Mouse (Mus musculus) cerebellum, postnatal 36 days (tissue): Measurements from ENCODE around the gene Sptssb.

Experiments
- DNase-seq, 2 experiments: peaks; one replicate each; pipeline ENCODE4 v3.0.0; 2021 to 2022; ENCODE audit warnings: mixed read lengths in 2 of 2

Sptssb gene

DNA sequence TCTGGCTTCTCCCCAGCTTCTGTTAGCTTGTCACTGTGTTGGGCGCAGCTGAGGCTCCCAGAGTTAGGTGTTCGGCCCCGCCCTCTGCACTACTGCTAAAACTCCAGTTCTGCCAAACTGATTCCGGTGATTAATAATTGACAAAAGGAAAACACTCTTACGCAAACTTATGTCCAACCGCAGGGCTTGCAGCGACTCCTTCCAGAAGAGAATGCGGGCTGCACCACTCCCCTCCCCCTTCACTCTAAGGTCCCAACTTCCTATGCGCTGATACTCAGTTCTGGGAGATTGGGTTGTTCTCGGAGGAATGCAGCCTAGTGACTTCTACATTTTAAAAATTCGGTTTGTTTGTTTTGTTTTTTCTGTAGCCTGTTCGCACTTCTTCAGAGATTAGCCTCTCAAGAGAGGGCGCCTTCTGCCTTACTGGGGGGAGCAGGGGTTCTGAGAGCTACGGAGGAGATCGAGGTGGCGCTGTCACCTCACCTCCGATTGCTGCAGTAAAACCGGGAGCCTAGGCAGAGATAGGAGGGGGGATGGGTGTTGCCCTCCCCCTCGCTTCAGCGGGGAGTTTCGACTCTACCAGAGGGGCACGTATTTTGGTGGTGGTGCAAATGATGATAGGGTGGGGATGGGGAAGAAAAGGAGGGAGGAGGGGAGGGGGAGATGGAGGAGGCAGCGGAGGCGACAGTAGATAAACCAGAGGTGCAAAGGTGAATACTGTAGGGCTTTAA lies at the start of gene Sptssb:
Sptssb (minus strand) TSS at position 83 of the 731 bp plus-strand sequence.
- DNase-seq = peak; percentile 72 to 74

DNA sequence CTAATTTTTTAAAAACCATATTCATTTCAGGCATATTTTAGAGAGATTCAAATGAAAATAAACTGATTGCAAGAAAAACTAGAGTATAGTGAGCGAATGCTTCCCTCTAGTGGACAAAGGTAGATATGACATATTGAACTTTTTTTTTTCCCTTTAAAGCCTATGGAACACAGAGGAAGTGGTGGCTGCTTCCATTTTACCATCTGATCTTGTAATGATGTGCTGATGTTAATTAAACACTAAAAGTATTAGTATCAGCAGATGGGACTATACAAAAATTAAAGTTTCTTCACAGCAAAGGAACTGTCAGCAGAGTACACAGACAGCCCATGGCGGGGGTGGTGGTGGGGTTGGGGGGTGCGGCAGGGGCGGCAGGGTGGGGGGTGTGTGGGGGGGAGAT lies 48.3 kb upstream of the Sptssb start:
- no peak for DNase-seq

DNA sequence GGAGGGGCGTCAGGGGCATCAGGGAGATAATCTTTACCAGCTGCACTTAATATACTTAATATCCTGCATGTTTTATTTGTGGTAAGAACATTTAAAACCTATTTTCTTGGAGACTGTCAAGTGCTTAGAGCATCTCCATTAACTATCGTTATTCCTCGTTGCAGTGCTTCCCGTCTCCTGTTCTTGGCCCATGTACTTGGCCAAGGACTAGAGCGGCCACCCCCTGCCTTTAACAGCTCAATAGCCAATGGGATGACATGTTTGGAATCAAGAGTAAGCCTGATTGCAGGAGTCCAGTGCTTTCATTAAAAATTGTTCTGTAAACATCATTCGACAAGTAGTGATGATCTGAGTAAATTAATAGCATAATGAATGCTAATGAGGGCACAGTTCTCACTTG lies 47.8 kb upstream of the Sptssb start:
- no peak for DNase-seq

DNA sequence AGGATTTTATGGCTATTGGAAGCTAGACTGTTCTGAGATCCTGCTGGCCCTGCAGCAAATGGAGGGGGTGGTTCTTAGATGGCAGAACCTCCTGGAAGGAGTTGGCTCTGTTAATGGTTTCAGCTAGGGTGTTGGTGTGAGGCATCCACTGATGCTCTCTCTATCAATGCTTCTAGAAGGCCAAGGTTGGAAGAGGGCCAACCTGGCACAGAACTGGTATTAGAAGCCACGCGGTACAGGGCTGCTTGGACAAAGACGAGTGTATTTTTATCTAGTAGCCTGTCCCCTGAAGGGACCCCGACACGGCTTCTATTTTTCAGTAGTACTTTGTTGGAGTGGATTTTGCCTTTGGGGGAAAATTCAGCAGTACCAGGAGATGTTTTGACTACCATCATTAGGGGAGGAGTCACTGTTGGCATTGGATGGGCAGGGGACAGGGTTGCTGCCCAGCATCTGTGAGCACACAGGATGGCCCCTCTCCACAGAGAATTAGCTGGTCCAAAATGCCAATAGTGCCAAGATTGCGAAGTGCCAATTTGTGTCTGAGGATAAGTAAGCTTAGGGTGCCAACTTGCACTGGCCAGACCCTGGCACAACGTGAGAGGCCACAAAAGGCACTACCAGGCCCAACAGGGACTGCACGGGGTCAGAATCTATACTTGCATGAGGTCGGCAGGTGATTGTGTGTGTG lies 43.2 kb upstream of the Sptssb start:
- DNase-seq = peak; percentile 37 to 39

DNA sequence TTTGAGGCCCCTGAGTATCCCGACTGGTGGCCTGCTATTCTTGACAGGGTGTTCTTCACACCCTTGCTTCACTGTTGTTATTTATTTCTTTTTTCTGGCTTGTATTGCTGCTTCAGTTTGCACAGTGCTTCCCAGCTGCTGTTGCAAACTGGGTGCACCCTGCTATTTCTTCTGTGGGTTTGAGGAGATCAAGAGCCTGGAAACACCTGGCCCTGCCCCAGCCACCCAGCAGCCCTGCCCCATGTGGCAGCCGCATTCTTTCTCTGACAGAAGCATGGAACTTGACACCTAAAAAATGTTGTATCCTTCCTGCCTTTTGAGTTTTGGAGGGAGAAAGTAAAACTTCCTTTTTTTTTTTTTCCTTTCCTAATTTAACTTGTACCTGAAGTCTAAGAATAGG lies 42.6 kb upstream of the Sptssb start:
- no peak for DNase-seq

DNA sequence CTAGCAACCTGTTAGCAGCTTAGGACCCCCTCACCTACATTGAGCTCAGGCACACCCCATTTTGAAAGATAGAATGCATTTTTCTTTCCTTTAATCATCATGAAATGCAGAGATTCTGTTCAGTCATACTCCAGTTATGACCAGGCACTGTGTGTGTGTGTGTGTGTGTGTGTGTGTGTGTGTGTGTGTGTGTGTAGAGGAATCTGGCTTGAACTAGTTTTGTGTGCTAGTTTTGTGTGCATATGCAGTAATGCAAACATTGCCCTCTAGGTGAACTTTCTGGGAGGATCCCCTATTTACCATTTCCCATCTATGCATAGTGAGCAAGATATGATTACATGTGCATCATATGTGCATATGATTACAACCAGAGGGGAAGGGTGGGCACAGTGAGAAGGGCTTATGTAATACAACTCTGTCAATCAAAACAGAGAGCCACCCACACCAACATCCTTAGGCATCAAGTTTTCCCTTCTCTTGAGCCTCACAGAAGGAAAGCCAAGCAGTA lies 42.2 kb upstream of the Sptssb start:
- no peak for DNase-seq

DNA sequence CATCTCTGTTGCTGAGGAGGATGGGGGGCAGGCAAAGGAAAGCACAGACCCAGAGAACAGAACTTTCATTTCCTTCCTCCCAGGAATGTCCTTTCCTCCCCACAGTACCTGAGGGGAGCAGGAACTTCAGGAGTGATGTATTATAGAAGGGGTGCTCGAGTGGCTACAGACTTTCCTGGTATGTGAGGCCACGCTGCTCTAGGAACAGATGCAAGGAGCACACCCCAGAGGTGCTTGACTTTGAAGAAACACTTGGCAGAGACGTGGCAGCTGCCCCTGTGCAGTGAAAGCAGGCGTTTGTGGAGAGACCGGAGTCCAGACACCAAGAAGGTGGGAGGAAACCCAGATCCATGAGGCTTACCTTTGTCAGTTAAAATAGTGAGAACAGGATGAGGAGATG lies 40.6 kb upstream of the Sptssb start:
- DNase-seq = no peak

DNA sequence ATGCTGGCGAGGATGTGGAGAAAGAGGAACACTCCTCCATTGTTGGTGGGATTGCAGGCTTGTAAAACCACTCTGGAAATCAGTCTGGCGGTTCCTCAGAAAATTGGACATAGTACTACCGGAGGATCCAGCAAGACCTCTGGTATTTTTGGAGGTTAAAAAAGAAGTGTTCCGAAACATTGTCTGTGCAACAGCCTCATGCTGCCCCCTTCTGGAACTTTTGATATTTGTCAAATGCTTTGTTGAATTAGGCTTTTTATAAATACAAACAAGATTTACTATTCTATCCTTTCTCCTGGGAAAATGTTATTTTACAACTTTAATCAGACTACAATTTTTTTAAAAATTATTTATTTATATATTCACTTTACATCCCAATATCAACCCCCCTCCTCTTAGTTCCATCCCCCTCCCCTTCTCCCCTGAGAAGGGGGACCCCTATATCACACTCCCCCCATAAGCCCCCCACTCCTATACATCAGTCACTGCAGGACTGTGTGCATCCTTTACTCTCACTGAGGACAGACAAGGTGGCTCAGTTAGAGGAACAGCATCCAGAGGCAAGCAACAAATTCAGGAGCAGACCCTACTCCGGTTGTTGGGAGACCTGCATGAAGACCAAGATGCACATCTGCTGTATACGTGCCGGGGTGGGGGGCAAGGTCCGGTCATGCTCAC lies 38.3 kb upstream of the Sptssb start:
- DNase-seq = peak; percentile 45 to 65

DNA sequence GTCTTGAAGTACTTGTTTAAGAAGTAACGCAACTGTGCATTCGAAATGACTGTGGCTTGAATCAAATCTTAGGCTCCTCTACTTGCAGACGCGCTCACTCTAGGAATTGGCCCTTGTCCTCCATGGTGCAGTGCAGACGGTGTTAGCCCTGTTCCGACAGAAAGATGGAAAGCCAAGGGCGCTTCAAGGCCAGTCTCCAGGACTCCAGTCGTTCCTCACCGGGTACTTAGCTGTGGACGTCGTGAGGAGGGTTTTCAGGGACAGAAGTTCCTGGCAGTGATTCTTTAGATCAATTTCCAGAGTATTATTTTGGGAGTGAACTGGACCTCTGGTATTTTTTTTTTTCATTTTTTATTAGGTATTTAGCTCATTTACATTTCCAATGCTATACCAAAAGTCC lies 35.8 kb upstream of the Sptssb start:
- peak in 1 of 2 experiments; percentile 32 for DNase-seq

DNA sequence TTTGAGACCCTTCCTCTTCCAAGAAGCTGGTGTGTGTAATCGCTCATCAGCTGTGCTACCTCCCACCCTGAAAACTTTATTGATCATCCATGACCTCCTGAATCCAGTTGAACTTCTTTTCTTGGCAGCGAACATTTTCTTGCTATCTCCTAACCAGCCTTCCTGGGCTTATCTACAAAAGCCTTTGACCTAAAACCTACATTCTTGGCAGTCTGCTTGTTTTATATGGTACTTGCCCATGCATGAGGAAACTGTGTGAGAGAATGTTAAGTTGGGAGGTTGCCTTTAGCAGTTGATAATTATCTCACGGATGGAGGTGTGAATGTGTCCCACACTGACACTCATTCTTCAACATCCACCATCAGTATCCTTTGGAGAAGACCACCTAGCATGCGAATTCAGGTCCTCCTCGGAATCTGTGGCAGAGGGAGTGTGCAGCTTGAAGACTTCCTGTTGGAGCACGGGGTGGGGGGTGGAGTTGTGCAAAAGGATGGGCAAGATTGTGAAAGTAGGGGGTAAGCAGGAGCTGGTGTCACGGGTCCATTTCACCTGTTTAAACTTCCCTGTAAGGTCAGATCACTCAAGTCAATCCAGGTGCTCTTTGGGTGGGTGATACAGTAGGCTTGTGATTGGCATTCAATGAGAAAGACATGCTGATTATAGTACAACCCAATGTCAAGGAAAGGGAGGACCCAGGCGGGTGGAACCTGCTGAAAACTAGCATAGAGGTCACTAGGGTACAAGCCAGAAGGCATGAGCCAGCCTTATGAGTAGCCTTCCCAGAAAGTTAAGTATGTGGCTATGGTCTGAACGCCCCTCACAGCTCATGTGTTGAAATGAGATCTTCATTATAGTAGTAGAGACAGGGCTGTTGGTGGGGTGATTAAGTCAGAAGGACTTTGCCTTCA lies 32.7 kb upstream of the Sptssb start:
- no peak for DNase-seq

DNA sequence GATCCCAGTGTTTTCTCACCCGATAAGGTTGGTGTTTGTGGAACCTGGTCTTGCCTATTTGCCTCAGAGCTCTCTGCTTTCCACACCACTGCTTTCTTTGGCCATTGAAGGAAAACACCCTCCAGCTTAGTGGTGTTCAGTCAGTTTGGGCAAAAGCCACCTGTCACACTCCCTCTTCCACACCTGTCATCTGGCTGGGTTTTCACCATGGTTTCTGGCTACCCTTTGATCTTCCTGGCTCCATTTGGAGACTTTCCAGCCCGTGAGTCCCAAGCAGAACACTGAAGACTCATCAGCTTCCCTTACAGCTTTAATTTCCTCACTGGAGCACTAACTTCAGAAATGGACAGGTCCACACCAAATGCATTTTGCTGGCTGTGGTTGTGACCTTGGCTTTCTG lies 26.1 kb upstream of the Sptssb start:
- peak in 1 of 2 experiments; percentile 18 for DNase-seq

DNA sequence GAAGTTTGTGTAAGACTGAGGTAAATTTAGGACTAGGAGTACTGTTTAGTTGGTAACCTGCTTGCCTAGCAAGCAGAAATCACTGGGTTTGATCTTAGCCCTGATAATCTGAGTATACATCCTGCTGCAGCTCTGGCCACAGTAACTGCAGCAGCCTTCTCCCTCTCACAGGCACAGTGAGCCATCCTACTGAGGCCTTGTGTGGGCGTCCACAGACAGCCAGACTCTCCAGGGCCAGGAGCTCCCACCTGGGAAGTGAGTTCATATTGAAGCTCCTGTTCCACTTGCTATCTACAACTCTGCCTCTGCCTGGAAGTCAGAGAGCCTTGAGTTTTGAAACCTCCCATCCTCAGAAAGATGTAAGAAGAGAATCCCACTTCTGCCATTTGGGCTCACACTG lies 24.0 kb upstream of the Sptssb start:
- no peak for DNase-seq

DNA sequence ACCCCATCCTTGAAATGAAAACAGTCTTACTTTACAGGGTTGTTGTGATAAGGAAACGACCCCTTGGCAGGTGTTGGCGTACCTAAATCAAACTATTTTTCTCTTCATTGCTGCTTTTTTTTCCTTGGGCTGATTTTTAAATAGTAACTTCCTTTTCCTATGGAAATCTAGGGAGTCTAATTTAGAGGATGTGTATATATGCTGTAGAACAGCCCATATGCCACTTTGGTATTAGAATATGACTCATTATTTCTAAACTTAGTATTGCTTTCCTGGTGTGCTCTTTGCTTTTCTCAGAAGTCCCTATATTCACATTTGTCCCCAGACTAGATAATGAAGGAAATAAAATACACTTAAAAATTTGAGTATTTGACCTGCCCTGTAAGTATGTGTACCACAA lies 17.8 kb upstream of the Sptssb start:
- DNase-seq = no peak

DNA sequence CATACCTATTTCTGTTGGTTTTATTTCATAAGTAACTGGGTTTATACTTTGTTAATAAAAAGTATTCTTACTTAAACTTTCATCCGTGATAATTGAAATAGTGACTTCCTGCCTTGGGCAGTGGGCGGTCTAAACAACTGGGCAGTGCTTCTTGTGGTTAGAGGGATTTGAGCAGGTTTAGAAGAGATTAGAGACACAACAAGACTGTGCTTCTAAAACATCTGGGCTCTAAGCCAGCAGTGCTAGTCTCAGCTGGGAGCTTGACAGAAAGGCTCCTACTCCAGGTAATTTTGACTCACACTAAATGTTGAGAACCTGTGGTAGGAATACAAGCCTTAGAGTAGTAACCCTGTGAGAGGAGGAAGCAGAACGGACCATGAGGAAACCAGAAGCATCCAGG lies 15.0 kb upstream of the Sptssb start:
- DNase-seq = no peak

DNA sequence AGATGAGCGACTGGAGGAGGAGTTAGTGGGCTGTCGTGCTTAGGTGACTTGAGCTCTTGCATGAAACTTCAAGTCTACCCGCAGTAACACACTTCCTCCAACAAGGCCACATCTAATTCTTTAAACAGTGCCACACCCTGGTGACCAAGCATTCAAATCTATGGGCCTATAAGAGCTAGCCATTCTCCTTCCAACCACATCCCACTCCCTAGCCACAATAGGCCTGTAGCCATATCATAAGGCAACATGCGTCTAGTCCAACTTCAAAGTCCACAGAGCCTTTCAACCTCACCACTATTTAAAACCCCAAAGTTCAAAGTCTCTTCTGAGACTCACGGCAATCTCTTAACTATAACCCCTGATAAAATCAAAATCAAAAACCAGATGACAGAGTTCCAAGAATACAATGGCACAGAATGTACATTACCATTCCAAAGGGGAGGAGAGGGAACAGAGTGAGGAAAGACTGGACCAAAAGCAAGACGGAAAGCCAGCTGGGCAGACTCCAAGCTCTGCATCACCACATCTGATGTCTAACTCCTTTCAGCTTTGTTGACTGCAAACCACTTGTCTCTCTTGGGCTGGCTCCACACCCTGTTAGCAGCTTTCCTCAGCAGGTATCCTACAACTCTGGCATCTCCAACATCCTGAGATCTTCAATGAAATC lies 13.1 kb upstream of the Sptssb start:
- DNase-seq = no peak

DNA sequence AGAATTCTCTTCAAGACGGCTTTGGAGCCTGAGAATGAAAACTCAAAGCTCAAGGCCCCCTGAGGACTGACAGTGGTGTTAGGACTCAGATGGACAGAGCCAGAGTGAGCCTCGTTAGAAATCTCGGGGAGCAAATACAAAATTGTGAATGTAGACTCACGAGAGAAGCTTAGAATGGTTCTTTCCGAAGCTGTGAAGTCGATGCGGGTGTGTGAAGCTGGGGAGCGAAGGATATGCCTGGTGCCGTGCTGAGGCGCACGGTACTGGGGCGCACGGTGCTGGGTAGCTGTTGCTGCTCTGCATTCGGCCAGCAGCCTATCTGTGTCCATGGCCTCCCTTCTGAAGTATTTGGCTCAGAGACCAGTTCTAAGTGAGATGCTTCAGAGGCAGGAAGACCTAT lies 11.4 kb upstream of the Sptssb start:
- DNase-seq = no peak

DNA sequence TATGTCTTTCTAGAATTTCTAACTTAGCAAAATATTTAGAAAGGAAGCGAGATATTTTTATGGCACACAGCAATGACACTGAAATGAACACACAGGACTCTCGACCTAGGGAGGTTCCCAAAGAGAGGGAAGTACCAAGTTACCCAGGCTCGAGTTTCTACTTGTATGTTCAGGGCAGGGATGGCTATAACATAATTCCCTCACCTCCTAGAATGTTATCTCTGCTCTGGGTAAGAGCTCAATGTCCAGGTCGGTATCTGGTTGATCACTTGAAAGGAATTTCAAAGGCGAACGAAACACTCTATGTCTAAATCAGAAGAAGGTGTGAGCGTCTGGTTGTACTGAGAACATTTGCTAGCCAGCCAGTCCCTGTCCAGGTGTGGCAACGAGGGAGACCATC lies 10.0 kb upstream of the Sptssb start:
- no peak for DNase-seq

DNA sequence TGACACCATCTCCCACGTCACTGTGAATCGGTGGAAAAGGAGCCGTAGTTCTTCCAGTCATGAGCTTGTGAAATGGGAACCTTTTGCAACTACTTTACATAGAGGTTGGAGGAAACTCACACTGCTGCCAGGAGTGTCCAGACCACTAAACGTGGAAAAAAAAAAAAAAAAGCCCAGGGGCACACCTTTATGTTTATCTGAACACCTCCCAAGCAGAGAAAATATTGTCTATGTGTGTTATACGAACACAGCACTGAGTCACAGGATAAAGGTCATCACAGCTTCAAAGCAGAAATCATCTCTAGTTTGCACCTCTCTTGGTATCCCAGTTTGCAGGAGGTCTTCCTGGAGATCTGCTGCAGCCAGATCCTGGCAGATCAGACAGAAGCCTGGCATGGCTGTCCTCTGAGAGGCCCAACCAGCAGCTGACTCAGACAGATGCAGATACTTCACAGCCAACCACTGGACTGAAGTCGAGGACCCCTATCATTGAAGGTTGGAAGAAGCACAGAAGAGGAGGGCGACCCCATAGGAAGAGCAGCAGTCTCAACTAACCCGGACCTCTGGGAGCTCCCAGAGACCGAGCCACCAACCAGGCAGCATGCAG lies 2.2 kb upstream of the Sptssb start:
- DNase-seq = peak; percentile 10 to 32

DNA sequence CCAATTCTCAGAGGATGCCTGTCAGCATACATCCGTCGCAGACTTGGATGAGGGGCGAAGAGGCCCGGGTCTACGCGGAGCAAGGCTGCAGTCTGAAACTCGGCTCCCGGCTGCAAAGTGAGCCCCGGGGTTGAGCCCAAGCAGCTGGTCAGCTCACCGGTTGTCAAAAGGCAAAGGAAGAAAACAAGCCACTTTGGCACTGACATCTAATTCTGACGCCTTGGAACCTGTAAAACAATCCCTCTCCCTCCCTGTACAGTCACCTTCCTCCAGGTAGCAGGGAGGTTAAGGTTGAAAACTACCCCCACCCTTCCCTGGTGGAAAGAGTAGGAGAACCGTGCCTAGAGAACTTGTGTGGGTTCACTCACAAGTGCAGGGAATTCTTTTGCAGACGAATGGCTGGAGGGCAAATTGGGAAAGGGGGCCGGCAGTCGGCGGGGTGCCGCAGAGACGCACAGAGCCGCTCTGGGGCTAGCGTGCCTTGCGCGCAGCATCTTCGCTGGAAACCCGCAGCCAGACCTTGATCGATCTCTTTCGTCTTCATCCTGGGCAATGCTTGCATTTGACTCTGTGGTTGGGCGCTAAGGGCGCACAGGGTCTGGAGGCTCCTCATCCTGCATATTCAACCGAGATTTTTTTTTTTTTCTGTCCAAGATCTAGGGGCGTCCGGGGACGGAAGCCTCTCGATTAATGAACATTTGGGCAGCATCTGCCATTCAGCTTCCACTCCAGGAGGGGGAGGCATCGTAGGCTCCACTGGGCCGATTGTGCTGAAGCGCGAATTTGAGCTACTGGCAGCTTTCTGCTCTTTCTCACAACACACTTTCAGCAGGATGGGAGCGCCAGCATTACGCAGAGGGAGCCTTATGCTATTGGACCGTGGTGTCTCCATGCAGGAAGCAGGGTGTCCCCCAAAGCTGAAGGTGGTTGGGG lies 1.1 kb upstream of the Sptssb start:
- DNase-seq = peak; percentile 82 to 83

DNA sequence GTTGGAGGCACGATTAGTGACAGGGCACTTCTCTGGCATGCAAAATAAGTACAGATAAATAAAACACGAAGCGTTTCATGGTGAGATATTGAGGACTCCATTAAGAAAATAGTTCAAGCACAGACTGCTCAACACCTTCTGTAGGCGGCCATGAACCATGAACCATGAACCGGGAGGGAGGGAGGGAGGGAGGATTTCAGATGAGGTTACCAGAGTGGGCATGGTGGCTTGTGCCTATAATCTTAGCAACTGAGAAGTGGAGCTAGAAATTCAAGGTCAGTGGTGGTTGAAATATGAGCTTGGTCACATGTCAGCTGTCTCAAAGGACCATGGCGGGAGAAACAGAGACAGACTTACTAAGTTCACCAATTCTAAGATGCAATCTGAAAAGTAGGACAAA lies 20.3 kb downstream of the Sptssb start:
- no peak for DNase-seq

DNA sequence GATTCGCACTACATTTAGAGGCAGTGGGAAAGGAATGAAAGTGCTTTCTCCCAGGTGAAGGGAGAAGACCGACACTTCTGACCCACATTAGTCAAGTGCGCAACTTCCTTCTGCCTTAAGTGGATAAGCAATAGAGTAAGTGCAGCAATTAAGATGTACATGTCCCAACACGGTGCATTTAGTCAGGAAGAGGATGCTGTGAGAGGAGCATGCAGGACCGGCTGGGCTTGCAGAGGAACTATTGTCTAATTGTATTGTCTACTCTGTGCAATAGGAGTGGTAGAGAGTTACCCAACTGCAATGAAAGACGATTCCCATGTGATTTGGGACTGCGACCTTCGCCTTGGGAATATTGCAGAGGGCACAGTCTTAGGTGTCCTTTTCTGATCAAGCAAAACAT lies 30.2 kb downstream of the Sptssb start:
- DNase-seq = no peak
